ENCODE assay signal across 20 mouse cellular contexts in the genomic region with DNA sequence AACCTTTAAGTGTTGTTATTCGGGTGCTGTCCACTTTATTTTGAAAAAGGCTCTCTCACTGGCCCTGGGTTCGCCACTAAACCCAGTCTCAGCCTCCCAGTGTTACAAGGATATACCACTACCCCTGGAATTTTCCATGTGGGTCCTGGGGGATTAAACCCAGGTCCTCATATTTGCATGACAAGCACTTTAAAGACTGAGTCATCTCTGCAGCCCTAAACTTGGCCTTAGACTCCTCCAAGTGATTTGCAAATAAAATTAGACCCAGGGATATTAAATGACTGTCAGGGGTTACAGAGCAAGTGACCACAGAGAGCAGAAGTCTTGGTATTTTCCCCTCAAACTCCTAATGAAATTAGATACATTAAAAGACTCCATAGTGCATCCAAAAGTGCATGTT.
DNase-seq lines count a peak whose midpoint lies in the region; ATAC-seq and TF ChIP-seq lines count a peak whose summit lies in the region.
"Had no signal": no experiment of that assay in that cellular context is flagged by ENCODE, and none has a peak within 500 bp of the region (broad histone marks: within the 10 kb centered on the region; RNA-seq: fewer than 3 reads in every experiment).

No protein-coding gene starts in this region.

- dilution Hi-C loops in CH12.LX (cut with MboI; ENCODE audit: extremely low pct_ligation_motif_present, extremely low pct_unique_long_range_greater_than_20kb, low sequenced_read_pairs), result no loop called here

- no peak overlapping the region for H3K4me3 ChIP-seq in layer of hippocampus, adult 2 months
- H3K4me3 ChIP-seq in CH12.LX (replicated peaks in 1 of 3; ENCODE audit: low read depth in 2 of 3, low read length in 2 of 3, poor library complexity in 1 of 3), result no peak overlapping the region
- H3K4me3 ChIP-seq: embryonic facial prominence, embryonic 10.5 days; embryonic facial prominence, embryonic 12.5 days; forebrain, embryonic 13.5 days; forebrain, embryonic 15.5 days had no signal

- in situ Hi-C loops in CH12.LX (cut with MboI; ENCODE audit: low pct_ligation_motif_present, low pct_unique_long_range_greater_than_20kb, low sequenced_read_pairs), result no loop called here

- peak overlapping the region; percentile 69 for H3K27ac ChIP-seq in layer of hippocampus, adult 2 months
- no peak overlapping the region for H3K27ac ChIP-seq in CH12.LX (ENCODE audit: insufficient read depth, low read depth)
- H3K27ac ChIP-seq: embryonic facial prominence, embryonic 10.5 days; embryonic facial prominence, embryonic 12.5 days; forebrain, embryonic 13.5 days; forebrain, embryonic 15.5 days had no signal

- no peak for TF ChIP-seq CTCF in layer of hippocampus, adult 2 months (conservative IDR thresholded peaks at IDR 0.05)
- no peak for TF ChIP-seq CTCF in CH12.LX (conservative IDR thresholded peaks at IDR 0.05 in 1 of 2, IDR thresholded peaks at IDR 0.05 in 1 of 2; ENCODE audit: low read depth in 2 of 2, low read length in 2 of 2)

- no peaks in the 10 kb centered on the region for H3K9me3 ChIP-seq in CH12.LX (replicated peaks; ENCODE audit: low read length)
- H3K9me3 ChIP-seq: embryonic facial prominence, embryonic 10.5 days; embryonic facial prominence, embryonic 12.5 days; forebrain, embryonic 13.5 days; forebrain, embryonic 15.5 days; G1E had no signal

- TF ChIP-seq EP300 in CH12.LX (IDR thresholded peaks at IDR 0.05; ENCODE audit: low read length), result peak; percentile 54; the same call in 1 of the 2 replicates

- H3K9ac ChIP-seq in CH12.LX (ENCODE audit: insufficient read depth, low read depth), result no peak overlapping the region
- H3K9ac ChIP-seq: embryonic facial prominence, embryonic 12.5 days; forebrain, embryonic 13.5 days; forebrain, embryonic 15.5 days; forebrain, postnatal 0 days had no signal

- H3K4me2 ChIP-seq in CH12.LX (ENCODE audit: insufficient read depth, low read depth, poor library complexity, severe bottlenecking), result no peak overlapping the region
- H3K4me2 ChIP-seq: embryonic facial prominence, embryonic 12.5 days; forebrain, embryonic 13.5 days; forebrain, embryonic 15.5 days had no signal

- no peaks in the 10 kb centered on the region for H3K79me2 ChIP-seq in CH12.LX (replicated peaks; ENCODE audit: control insufficient read depth, extremely low read depth, insufficient read depth, poor library complexity, severe bottlenecking)

- H3K27me3 ChIP-seq in CH12.LX (replicated peaks), result no peaks in the 10 kb centered on the region
- H3K27me3 ChIP-seq: embryonic facial prominence, embryonic 12.5 days; forebrain, embryonic 13.5 days; forebrain, embryonic 15.5 days; Patski had no signal

- TF ChIP-seq RAD21 in CH12.LX (IDR thresholded peaks at IDR 0.05; ENCODE audit: low read depth, low read length), result no peak

- H3K36me3 ChIP-seq in CH12.LX (replicated peaks in 1 of 2; ENCODE audit: control insufficient read depth in 1 of 2, insufficient read depth in 1 of 2, low read length in 1 of 2), result no peaks in the 10 kb centered on the region
- H3K36me3 ChIP-seq: embryonic facial prominence, embryonic 10.5 days; embryonic facial prominence, embryonic 12.5 days; forebrain, embryonic 15.5 days; G1E had no signal

- TF ChIP-seq POLR2A in CH12.LX (IDR thresholded peaks at IDR 0.05; ENCODE audit: low read depth, low read length), result no peak

- ATAC-seq in activated CD4-positive, CD25-positive, alpha-beta regulatory T cell, adult 4 months, result no peak
- ATAC-seq: forebrain, embryonic 13.5 days; forebrain, embryonic 15.5 days; forebrain, postnatal 0 days; Patski had no signal

- DNase-seq in layer of hippocampus, adult 2 months (ENCODE audit: low spot score in 2 of 2), result no peak
- DNase-seq in layer of hippocampus, postnatal 14 days (ENCODE audit: low spot score in 2 of 2), result no peak
- peak; percentile 74 for DNase-seq in CH12.LX (ENCODE audit: extremely low read depth)
- DNase-seq in R1 (ENCODE audit: low read depth, low spot score), result peak; percentile 18
- DNase-seq: adrenal gland, adult 8-10 months; adrenal gland, postnatal 14 days; adrenal gland, postnatal 36 days; cerebellum, adult 11-12 months; cerebellum, adult 2 months; cerebellum, adult 9-10 months; cerebellum, postnatal 10 days; cerebellum, postnatal 25 days; forebrain, postnatal 0 days had no signal

- H3K4me1 ChIP-seq in CH12.LX (ENCODE audit: control insufficient read depth in 1 of 2, insufficient read depth in 2 of 2), result peaks cover 13 to 27% of the 10 kb centered on the region in 2 experiments; a peak in 3 of 4 replicates
- H3K4me1 ChIP-seq: embryonic facial prominence, embryonic 10.5 days; embryonic facial prominence, embryonic 12.5 days had no signal

TF ChIP-seq in CH12.LX, 34 proteins besides CTCF, POLR2A, EP300 and RAD21:
- TF ChIP-seq TCF12 (IDR thresholded peaks at IDR 0.05; ENCODE audit: low read depth, low read length) (0 out of 2 replicates have a peak, but pooled peaks have one; percentile 12), ZKSCAN1 (IDR thresholded peaks at IDR 0.05; ENCODE audit: borderline replicate concordance, low read depth, low read length) (no peak), JUN (IDR thresholded peaks at IDR 0.05; ENCODE audit: insufficient read depth, low read depth, low read length) (no peak; the same call in 1 of the 2 replicates), MAX (IDR thresholded peaks at IDR 0.05; ENCODE audit: low read length) (no peak), ETS1 (conservative IDR thresholded peaks at IDR 0.05; ENCODE audit: low read depth, low read length) (peak; percentile 52; the same call in 1 of the 2 replicates), USF2 (conservative IDR thresholded peaks at IDR 0.05; ENCODE audit: low read depth, low read length) (no peak), ZMIZ1 (IDR thresholded peaks at IDR 0.05; ENCODE audit: low read depth, low read length) (no peak), MAZ (IDR thresholded peaks at IDR 0.05; ENCODE audit: low read depth, low read length) (no peak), IRF4 (IDR thresholded peaks at IDR 0.05; ENCODE audit: low read depth, low read length) (peak; percentile 46; the same call in 1 of the 2 replicates), ZNF384 (IDR thresholded peaks at IDR 0.05; ENCODE audit: low read depth, low read length) (no peak), SIN3A (IDR thresholded peaks at IDR 0.05; ENCODE audit: low read length) (no peak), BHLHE40 (IDR thresholded peaks at IDR 0.05; ENCODE audit: low read depth, low read length) (no peak), SMC3 (IDR thresholded peaks at IDR 0.05; ENCODE audit: low read depth, low read length) (no peak), NELFE (IDR thresholded peaks at IDR 0.05; ENCODE audit: low read depth, low read length) (no peak), MXI1 (IDR thresholded peaks at IDR 0.05; ENCODE audit: low read depth, low read length) (no peak), POLR2AphosphoS2 (IDR thresholded peaks at IDR 0.05; ENCODE audit: low read depth, low read length) (no peak), MEF2A (IDR thresholded peaks at IDR 0.05; ENCODE audit: borderline replicate concordance, low read depth, low read length) (peak; percentile 57; the same call in 1 of the 2 replicates), MAFK (IDR thresholded peaks at IDR 0.05; ENCODE audit: insufficient replicate concordance, low read length) (peak; percentile 28; the same call in 1 of the 2 replicates)

Comparison
In these comparisons a context has a peak if more than half of its experiments do, and no peak if none do; other contexts are left out.
1. DNase-seq: peak in CH12.LX (single experiment) and R1 (single experiment); none in layer of hippocampus, adult 2 months (0 of 2) and layer of hippocampus, postnatal 14 days (0 of 2).